Mouse (Mus musculus) forebrain, embryonic 10.5 days (tissue): ENCODE data around the gene Acvr1b. TPM values are rescaled to one million over a fixed set of nuclear protein-coding genes. Genes with fewer than 3 reads are reported as not detected.

ENCODE experiments used
- DNase-seq: peaks from one replicate; pipeline ENCODE4 v3.0.0-alpha.2; 2017; ENCODE audit warnings: low spot score; ENCODE audit errors: extremely low spot score
- H3K27ac ChIP-seq: fragments of 300-500 bp; sonication (generic); 2 replicates; pipeline ENCODE4 v1.5.1; 2016; ENCODE audit warnings: mild to moderate bottlenecking
- H3K27me3 ChIP-seq: fragments of 300-500 bp; sonication (generic); 2 replicates; pipeline ENCODE4 v1.6.1; 2016; ENCODE audit warnings: mild to moderate bottlenecking; ENCODE audit not compliant: poor library complexity, severe bottlenecking
- H3K36me3 ChIP-seq: fragments of 300-500 bp; sonication (generic); replicated peaks from 2 replicates; pipeline ENCODE4 v1.6.1; 2016; ENCODE audit warnings: mild to moderate bottlenecking, moderate library complexity
- H3K4me1 ChIP-seq: fragments of 300-500 bp; sonication (generic); 2 replicates; pipeline ENCODE4 v1.6.1; 2016
- H3K4me3 ChIP-seq: fragments of 300-500 bp; sonication (generic); 2 replicates; pipeline ENCODE4 v1.5.1; 2016; ENCODE audit warnings: mild to moderate bottlenecking, moderate library complexity
- H3K9me3 ChIP-seq: fragments of 300-500 bp; sonication (generic); 2 replicates; pipeline ENCODE4 v1.6.1; 2016; ENCODE audit warnings: mild to moderate bottlenecking, moderate library complexity
- WGBS: fragments of 180-500 bp; shearing (Covaris S2); methylation state at CpG from one replicate; pipeline ENCODE4 v1.1.7; 2016; 5-methylcytosine and 5-hydroxymethylcytosine counted together
- polyA plus RNA-seq: library from polyadenylated mRNA; unstranded; fragments of >200 nt; fragmentation: Nextera tagmentation; extraction: Ambion mirVana; gene quantifications from 2 replicates; pipeline ENCODE4 v1.2.1, GENCODE M21; 2016

The Acvr1b gene
- polyA plus RNA-seq, 1 experiment from 2014 or later = 5.8 TPM

- Histone ChIP-seq H3K27ac (no peak overlapping the region), H3K36me3 (peaks cover 36% of the 10 kb centered on the region), H3K27me3 (no peaks in the 10 kb centered on the region), H3K4me3 (no peak overlapping the region), H3K4me1 (peaks cover 44% of the 10 kb centered on the region), H3K9me3 (no peaks in the 10 kb centered on the region; the same call in 1 of the 2 replicates)
- WGBS = 87% methylated on average over 5 of the region's 5 CpGs
- no peak for DNase-seq
These were observed 8.8 kb downstream of the Acvr1b start for GRCm38 (mm10) chr15:101182676-101183075.

GRCm38 (mm10) chr15:101184300-101184699, 10.4 kb downstream of the Acvr1b start:
- Histone ChIP-seq H3K4me1 (peaks cover 31% of the 10 kb centered on the region), H3K9me3 (no peaks in the 10 kb centered on the region; the same call in 1 of the 2 replicates), H3K27me3 (no peaks in the 10 kb centered on the region), H3K27ac (no peak overlapping the region), H3K36me3 (peaks cover 36% of the 10 kb centered on the region), H3K4me3 (no peak overlapping the region)
- WGBS = 98% methylated on average over 8 of the region's 8 CpGs
- DNase-seq = no peak

DNA sequence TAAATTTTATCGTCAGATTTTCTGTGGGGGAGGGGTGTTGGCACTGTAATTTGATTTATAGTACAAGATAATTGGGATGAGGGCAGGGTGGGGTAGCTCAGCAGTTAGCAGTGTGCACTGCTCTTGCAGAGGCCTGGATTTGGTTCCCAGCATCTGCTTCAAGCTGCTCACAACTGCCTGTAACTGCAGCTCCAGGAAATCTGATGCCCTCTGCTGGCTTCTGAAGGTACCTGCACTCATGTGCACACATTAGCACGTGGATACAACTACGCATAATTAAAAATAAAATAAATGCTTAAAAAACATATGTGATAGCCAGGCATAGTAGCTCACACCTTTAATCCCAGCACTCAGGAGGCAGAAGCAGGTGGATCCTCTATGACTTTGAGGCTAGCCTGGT, 11.7 kb downstream of the Acvr1b start:
- H3K27me3 ChIP-seq = no peaks in the 10 kb centered on the region
- no peak for DNase-seq
- WGBS = 98% methylated on average over 3 of the region's 3 CpGs
- H3K4me3 ChIP-seq = no peak overlapping the region
- H3K9me3 ChIP-seq = no peaks in the 10 kb centered on the region; the same call in 1 of the 2 replicates
- peaks cover 36% of the 10 kb centered on the region for H3K36me3 ChIP-seq
- H3K4me1 ChIP-seq = peaks cover 36% of the 10 kb centered on the region
- no peak overlapping the region for H3K27ac ChIP-seq

GRCm38 (mm10) chr15:101187907-101188306, 14.0 kb downstream of the Acvr1b start:
- whole genome bisulfite sequencing = 84% methylated on average over 5 of the region's 5 CpGs

DNA sequence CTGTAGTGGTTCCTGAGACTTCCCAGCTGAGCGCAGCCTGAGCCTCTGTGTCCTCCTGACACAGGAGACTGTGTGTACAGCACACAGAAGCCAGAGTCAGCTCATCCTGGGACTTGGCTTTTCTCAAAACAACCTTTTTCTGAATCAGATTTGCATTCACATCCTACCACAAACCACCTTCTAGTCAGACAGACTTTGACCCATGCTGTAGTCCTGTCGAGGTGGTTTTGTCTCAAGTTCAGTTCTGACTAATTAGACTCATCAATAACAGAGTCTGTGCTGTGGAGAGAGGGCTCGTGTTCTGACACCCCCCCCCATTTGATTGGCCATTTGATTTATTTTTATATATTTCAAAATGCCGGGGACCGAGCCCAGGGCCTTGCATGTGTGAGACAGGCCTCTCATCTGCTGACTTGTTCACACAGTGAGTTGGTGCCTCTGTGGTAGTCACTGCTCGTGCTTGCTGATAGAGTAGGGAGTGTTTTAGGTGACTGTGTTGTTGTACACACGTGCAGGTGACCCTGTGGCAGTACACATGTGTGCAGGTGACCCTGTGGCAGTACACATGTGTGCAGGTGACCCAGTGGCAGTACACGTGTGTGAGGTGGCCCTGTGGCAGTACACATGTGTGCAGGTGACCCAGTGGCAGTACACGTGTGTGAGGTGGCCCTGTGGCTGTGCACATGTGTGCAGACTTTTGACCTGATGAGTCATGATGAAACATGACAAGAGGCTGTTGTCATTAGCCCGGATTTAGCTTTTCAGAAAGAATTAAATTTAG, 16.3 kb downstream of the Acvr1b start:
- WGBS = 85% methylated on average over 10 of the region's 10 CpGs
- H3K27me3 ChIP-seq = no peaks in the 10 kb centered on the region
- no peak overlapping the region for H3K4me3 ChIP-seq
- H3K27ac ChIP-seq = no peak overlapping the region
- peaks cover 1% of the 10 kb centered on the region; the same call in 1 of the 2 replicates for H3K9me3 ChIP-seq
- DNase-seq = no peak
- peaks cover 29% of the 10 kb centered on the region for H3K36me3 ChIP-seq
- peaks cover 42% of the 10 kb centered on the region for H3K4me1 ChIP-seq

More at GRCm38 (mm10) chr15:101187907-101188306, 14.0 kb downstream of the Acvr1b start:
- no peak for DNase-seq
- H3K4me1 ChIP-seq = peaks cover 39% of the 10 kb centered on the region
- peaks cover 34% of the 10 kb centered on the region for H3K36me3 ChIP-seq
- H3K27ac ChIP-seq = no peak overlapping the region
- H3K27me3 ChIP-seq = no peaks in the 10 kb centered on the region
- no peaks in the 10 kb centered on the region; the same call in 1 of the 2 replicates for H3K9me3 ChIP-seq
- no peak overlapping the region for H3K4me3 ChIP-seq

DNA sequence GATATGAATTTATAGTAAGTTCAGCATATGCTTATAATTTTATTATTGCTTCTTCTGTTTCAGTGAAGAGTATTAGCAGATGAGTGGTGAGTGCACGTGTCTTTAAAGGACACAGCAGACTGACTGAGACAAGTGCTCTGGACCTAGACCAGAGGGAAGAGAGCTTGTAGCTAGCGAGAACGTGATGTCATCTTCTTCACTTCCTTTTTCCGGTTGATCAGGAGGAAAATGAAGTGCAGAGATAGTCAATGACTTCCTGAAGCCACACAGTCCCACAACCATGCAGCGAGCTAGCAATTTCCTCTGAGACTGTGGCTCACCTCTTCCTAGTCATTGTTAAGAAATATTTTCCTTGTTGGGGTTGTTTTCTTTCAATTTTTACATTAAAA, 16.9 kb downstream of the Acvr1b start:
- DNase-seq = no peak
- H3K9me3 ChIP-seq = 0 out of 2 replicates have a peak, but pooled peaks cover 5% of the 10 kb centered on the region
- H3K4me3 ChIP-seq = no peak overlapping the region
- peaks cover 42% of the 10 kb centered on the region for H3K4me1 ChIP-seq
- no peak overlapping the region for H3K27ac ChIP-seq
- no peaks in the 10 kb centered on the region for H3K27me3 ChIP-seq
- peaks cover 29% of the 10 kb centered on the region for H3K36me3 ChIP-seq
- 82% methylated on average over 5 of the region's 5 CpGs for WGBS

DNA sequence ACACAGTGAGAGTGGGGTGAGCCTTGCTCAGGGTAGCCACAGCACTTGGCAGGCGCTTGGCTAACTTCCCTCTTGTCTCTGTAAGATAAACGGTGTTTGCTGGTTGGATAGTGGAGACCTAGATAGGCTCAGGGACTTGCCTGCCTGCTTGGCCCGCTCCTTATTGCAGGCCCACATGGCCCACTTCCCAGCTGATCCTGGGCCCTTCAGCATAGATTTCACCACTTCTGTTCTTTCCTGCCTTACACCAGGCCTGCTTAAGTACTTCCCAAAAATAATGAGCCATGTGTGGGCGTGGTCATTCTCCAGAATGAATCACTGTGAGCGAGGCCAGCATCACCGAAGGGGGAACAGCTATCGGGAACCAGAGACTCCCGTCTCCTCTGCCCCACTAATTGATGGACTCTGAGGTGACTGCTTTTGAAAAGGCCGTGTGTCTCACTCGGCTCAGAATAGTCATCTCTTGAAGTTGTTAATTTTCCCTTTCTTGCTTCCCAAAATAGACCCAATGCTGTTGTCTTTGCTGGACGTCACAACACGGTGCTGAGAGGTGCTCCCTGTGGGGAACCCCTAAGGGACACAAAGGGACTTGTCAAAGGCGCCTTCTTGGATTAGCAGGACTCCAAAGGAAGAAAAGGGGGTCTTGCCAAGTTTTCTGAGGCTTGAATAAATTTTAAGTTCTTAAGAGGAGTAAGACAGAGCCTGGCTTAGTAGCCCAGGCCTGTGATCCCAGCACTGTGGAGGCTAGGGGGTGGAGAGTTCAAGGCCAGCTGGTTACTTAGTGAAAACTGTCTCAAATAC, 17.8 kb downstream of the Acvr1b start:
- DNase-seq = peak; percentile 69
- peak overlapping the region; percentile 18; the same call in 1 of the 2 replicates for H3K4me3 ChIP-seq
- H3K27me3 ChIP-seq = no peaks in the 10 kb centered on the region
- H3K9me3 ChIP-seq = 0 out of 2 replicates have a peak, but pooled peaks cover 5% of the 10 kb centered on the region
- peak overlapping the region; percentile 73 for H3K27ac ChIP-seq
- 21% methylated on average over 13 of the region's 13 CpGs for WGBS
- H3K36me3 ChIP-seq = peaks cover 31% of the 10 kb centered on the region
- peaks cover 42% of the 10 kb centered on the region for H3K4me1 ChIP-seq

GRCm38 (mm10) chr15:101192260-101192640, 18.4 kb downstream of the Acvr1b start:
- 50% methylated on average over 7 of the region's 7 CpGs for WGBS
- H3K27me3 ChIP-seq = no peaks in the 10 kb centered on the region
- H3K27ac ChIP-seq = peak overlapping the region; percentile 73; the same call in 1 of the 2 replicates
- peaks cover 37% of the 10 kb centered on the region for H3K36me3 ChIP-seq
- 0 out of 2 replicates have a peak, but pooled peaks cover 5% of the 10 kb centered on the region for H3K9me3 ChIP-seq
- no peak overlapping the region for H3K4me3 ChIP-seq
- no peak for DNase-seq
- H3K4me1 ChIP-seq = peaks cover 42% of the 10 kb centered on the region

GRCm38 (mm10) chr15:101192651-101193050, 18.8 kb downstream of the Acvr1b start:
- peak overlapping the region; percentile 73; the same call in 1 of the 2 replicates for H3K27ac ChIP-seq
- H3K4me1 ChIP-seq = peaks cover 42% of the 10 kb centered on the region
- no peaks in the 10 kb centered on the region for H3K27me3 ChIP-seq
- 0 out of 2 replicates have a peak, but pooled peaks cover 5% of the 10 kb centered on the region for H3K9me3 ChIP-seq
- no peak for DNase-seq
- whole genome bisulfite sequencing = 91% methylated on average over 7 of the region's 7 CpGs
- H3K4me3 ChIP-seq = no peak overlapping the region
- peaks cover 41% of the 10 kb centered on the region for H3K36me3 ChIP-seq

GRCm38 (mm10) chr15:101193971-101194370, 20.1 kb downstream of the Acvr1b start:
- H3K4me3 ChIP-seq = no peak overlapping the region
- 93% methylated on average over 6 of the region's 6 CpGs for WGBS
- H3K27me3 ChIP-seq = no peaks in the 10 kb centered on the region
- peaks cover 42% of the 10 kb centered on the region for H3K4me1 ChIP-seq
- H3K36me3 ChIP-seq = peaks cover 54% of the 10 kb centered on the region
- H3K27ac ChIP-seq = no peak overlapping the region
- no peak for DNase-seq
- 0 out of 2 replicates have a peak, but pooled peaks cover 5% of the 10 kb centered on the region for H3K9me3 ChIP-seq

GRCm38 (mm10) chr15:101194951-101195823, 21.3 kb downstream of the Acvr1b start:
- WGBS = 95% methylated on average over 16 of the region's 16 CpGs

More at GRCm38 (mm10) chr15:101194951-101195823, 21.3 kb downstream of the Acvr1b start:
- DNase-seq = no peak
- Histone ChIP-seq H3K9me3 (0 out of 2 replicates have a peak, but pooled peaks cover 5% of the 10 kb centered on the region), H3K27me3 (no peaks in the 10 kb centered on the region), H3K27ac (no peak overlapping the region), H3K36me3 (peaks cover 66% of the 10 kb centered on the region), H3K4me1 (peaks cover 32% of the 10 kb centered on the region), H3K4me3 (no peak overlapping the region)
